Mouse (Mus musculus): ENCODE measurements around the gene Bend5. TPM values are rescaled to one million over a fixed set of nuclear protein-coding genes. Genes with fewer than 3 reads are reported as not detected.

Gene Bend5
- polyA plus RNA-seq, 1 experiment from 2014 or later: 42.4 TPM

- Histone ChIP-seq H3K9me3 (ENCODE audit: control insufficient read depth, low read length) (no peaks in the 10 kb centered on the region), H3K4me3 (ENCODE audit: low read depth, low read length) (no peak overlapping the region), H3K4me1 (ENCODE audit: control insufficient read depth, insufficient read depth, low read length) (no peaks in the 10 kb centered on the region), H3K27ac (ENCODE audit: low read depth, low read length) (no peak overlapping the region; the same call in 1 of the 2 replicates), H3K9ac (ENCODE audit: low read length) (no peak overlapping the region), H3K36me3 (ENCODE audit: control insufficient read depth, insufficient read depth, low read length) (peaks cover 8% of the 10 kb centered on the region), H3K27me3 (ENCODE audit: control insufficient read depth, insufficient read depth, low read length) (no peaks in the 10 kb centered on the region), H3K4me2 (ENCODE audit: low read depth) (no peak overlapping the region)
- WGBS: 74% methylated on average over 5 of the region's 5 CpGs
- DNase-seq (ENCODE audit: low spot score) (no peak), ATAC-seq (ENCODE audit: insufficient read depth, low FRiP score, low TSS enrichment) (no peak)
Observed at GRCm38 (mm10) chr4:111457568-111457967, 42.8 kb downstream of the Bend5 start.

- ATAC-seq (ENCODE audit: insufficient read depth, low FRiP score, low TSS enrichment) (no peak), DNase-seq (ENCODE audit: low spot score) (no peak)
Observed at GRCm38 (mm10) chr4:111467293-111467773, 52.5 kb downstream of the Bend5 start.

GRCm38 (mm10) chr4:111467796-111468195, 53.0 kb downstream of the Bend5 start:
- H3K4me3 ChIP-seq (ENCODE audit: low read depth, low read length): no peak overlapping the region
- H3K4me1 ChIP-seq (ENCODE audit: control insufficient read depth, insufficient read depth, low read length): no peaks in the 10 kb centered on the region
- H3K27me3 ChIP-seq (ENCODE audit: control insufficient read depth, insufficient read depth, low read length): no peaks in the 10 kb centered on the region
- no peak overlapping the region for H3K27ac ChIP-seq (ENCODE audit: low read depth, low read length)
- no peak overlapping the region for H3K9ac ChIP-seq (ENCODE audit: low read length)
- no peak overlapping the region for H3K4me2 ChIP-seq (ENCODE audit: low read depth)
- H3K36me3 ChIP-seq (ENCODE audit: control insufficient read depth, insufficient read depth, low read length): no peaks in the 10 kb centered on the region
- 89% methylated on average over 4 of the region's 4 CpGs for WGBS
- no peak for ATAC-seq (ENCODE audit: insufficient read depth, low FRiP score, low TSS enrichment)
- no peaks in the 10 kb centered on the region for H3K9me3 ChIP-seq (ENCODE audit: control insufficient read depth, low read length)
- no peak for DNase-seq (ENCODE audit: low spot score)

More at GRCm38 (mm10) chr4:111467293-111467773, 52.5 kb downstream of the Bend5 start:
- Histone ChIP-seq H3K4me3 (ENCODE audit: low read depth, low read length) (no peak overlapping the region), H3K4me2 (ENCODE audit: low read depth) (no peak overlapping the region), H3K27me3 (ENCODE audit: control insufficient read depth, insufficient read depth, low read length) (no peaks in the 10 kb centered on the region), H3K9me3 (ENCODE audit: control insufficient read depth, low read length) (no peaks in the 10 kb centered on the region), H3K27ac (ENCODE audit: low read depth, low read length) (no peak overlapping the region), H3K36me3 (ENCODE audit: control insufficient read depth, insufficient read depth, low read length) (no peaks in the 10 kb centered on the region), H3K4me1 (ENCODE audit: control insufficient read depth, insufficient read depth, low read length) (no peaks in the 10 kb centered on the region), H3K9ac (ENCODE audit: low read length) (no peak overlapping the region)
- 90% methylated on average over 2 of the region's 2 CpGs for WGBS

GRCm38 (mm10) chr4:111469847-111470246, 55.0 kb downstream of the Bend5 start:
- H3K27me3 ChIP-seq (ENCODE audit: control insufficient read depth, insufficient read depth, low read length): no peaks in the 10 kb centered on the region
- no peak for ATAC-seq (ENCODE audit: insufficient read depth, low FRiP score, low TSS enrichment)

GRCm38 (mm10) chr4:111471726-111472125, 56.9 kb downstream of the Bend5 start:
- H3K36me3 ChIP-seq (ENCODE audit: control insufficient read depth, insufficient read depth, low read length): no peaks in the 10 kb centered on the region
- 64% methylated on average over 3 of the region's 3 CpGs for WGBS

More at GRCm38 (mm10) chr4:111469847-111470246, 55.0 kb downstream of the Bend5 start:
- no peaks in the 10 kb centered on the region for H3K4me1 ChIP-seq (ENCODE audit: control insufficient read depth, insufficient read depth, low read length)
- 79% methylated on average over 2 of the region's 2 CpGs for WGBS
- DNase-seq (ENCODE audit: low spot score): no peak
- no peak overlapping the region for H3K4me2 ChIP-seq (ENCODE audit: low read depth)
- no peaks in the 10 kb centered on the region for H3K9me3 ChIP-seq (ENCODE audit: control insufficient read depth, low read length)
- no peak overlapping the region for H3K9ac ChIP-seq (ENCODE audit: low read length)
- H3K4me3 ChIP-seq (ENCODE audit: low read depth, low read length): no peak overlapping the region
- no peak overlapping the region for H3K27ac ChIP-seq (ENCODE audit: low read depth, low read length)
- no peaks in the 10 kb centered on the region for H3K36me3 ChIP-seq (ENCODE audit: control insufficient read depth, insufficient read depth, low read length)

GRCm38 (mm10) chr4:111472511-111472910, 57.7 kb downstream of the Bend5 start:
- ATAC-seq (ENCODE audit: insufficient read depth, low FRiP score, low TSS enrichment): no peak
- Histone ChIP-seq H3K4me2 (ENCODE audit: low read depth) (no peak overlapping the region), H3K27me3 (ENCODE audit: control insufficient read depth, insufficient read depth, low read length) (no peaks in the 10 kb centered on the region), H3K9ac (ENCODE audit: low read length) (no peak overlapping the region), H3K9me3 (ENCODE audit: control insufficient read depth, low read length) (no peaks in the 10 kb centered on the region), H3K27ac (ENCODE audit: low read depth, low read length) (no peak overlapping the region), H3K36me3 (ENCODE audit: control insufficient read depth, insufficient read depth, low read length) (no peaks in the 10 kb centered on the region), H3K4me1 (ENCODE audit: control insufficient read depth, insufficient read depth, low read length) (no peaks in the 10 kb centered on the region), H3K4me3 (ENCODE audit: low read depth, low read length) (no peak overlapping the region)
- DNase-seq (ENCODE audit: low spot score): no peak
- WGBS: 70% methylated on average over 3 of the region's 3 CpGs

More at GRCm38 (mm10) chr4:111471726-111472125, 56.9 kb downstream of the Bend5 start:
- Histone ChIP-seq H3K4me2 (ENCODE audit: low read depth) (no peak overlapping the region), H3K27me3 (ENCODE audit: control insufficient read depth, insufficient read depth, low read length) (no peaks in the 10 kb centered on the region), H3K4me3 (ENCODE audit: low read depth, low read length) (no peak overlapping the region), H3K27ac (ENCODE audit: low read depth, low read length) (no peak overlapping the region), H3K9me3 (ENCODE audit: control insufficient read depth, low read length) (no peaks in the 10 kb centered on the region), H3K4me1 (ENCODE audit: control insufficient read depth, insufficient read depth, low read length) (no peaks in the 10 kb centered on the region), H3K9ac (ENCODE audit: low read length) (no peak overlapping the region)
- ATAC-seq (ENCODE audit: insufficient read depth, low FRiP score, low TSS enrichment) (no peak; the same call in 1 of the 2 replicates), DNase-seq (ENCODE audit: low spot score) (no peak)

GRCm38 (mm10) chr4:111473014-111473413, 58.2 kb downstream of the Bend5 start:
- WGBS: 96% methylated on average over 1 of the region's 1 CpGs
- H3K27me3 ChIP-seq (ENCODE audit: control insufficient read depth, insufficient read depth, low read length): no peaks in the 10 kb centered on the region

GRCm38 (mm10) chr4:111475374-111475971, 60.7 kb downstream of the Bend5 start:
- no peaks in the 10 kb centered on the region for H3K36me3 ChIP-seq (ENCODE audit: control insufficient read depth, insufficient read depth, low read length)
- no peaks in the 10 kb centered on the region for H3K4me1 ChIP-seq (ENCODE audit: control insufficient read depth, insufficient read depth, low read length)
- no peaks in the 10 kb centered on the region for H3K9me3 ChIP-seq (ENCODE audit: control insufficient read depth, low read length)
- ATAC-seq (ENCODE audit: insufficient read depth, low FRiP score, low TSS enrichment): no peak
- H3K27ac ChIP-seq (ENCODE audit: low read depth, low read length): no peak overlapping the region
- DNase-seq (ENCODE audit: low spot score): no peak
- H3K4me3 ChIP-seq (ENCODE audit: low read depth, low read length): no peak overlapping the region
- WGBS: 69% methylated on average over 10 of the region's 10 CpGs
- H3K27me3 ChIP-seq (ENCODE audit: control insufficient read depth, insufficient read depth, low read length): no peaks in the 10 kb centered on the region
- no peak overlapping the region for H3K9ac ChIP-seq (ENCODE audit: low read length)
- no peak overlapping the region for H3K4me2 ChIP-seq (ENCODE audit: low read depth)

More at GRCm38 (mm10) chr4:111473014-111473413, 58.2 kb downstream of the Bend5 start:
- Histone ChIP-seq H3K9me3 (ENCODE audit: control insufficient read depth, low read length) (no peaks in the 10 kb centered on the region), H3K9ac (ENCODE audit: low read length) (no peak overlapping the region), H3K36me3 (ENCODE audit: control insufficient read depth, insufficient read depth, low read length) (no peaks in the 10 kb centered on the region), H3K4me2 (ENCODE audit: low read depth) (no peak overlapping the region), H3K4me1 (ENCODE audit: control insufficient read depth, insufficient read depth, low read length) (no peaks in the 10 kb centered on the region), H3K27ac (ENCODE audit: low read depth, low read length) (no peak overlapping the region), H3K4me3 (ENCODE audit: low read depth, low read length) (no peak overlapping the region)
- ATAC-seq (ENCODE audit: insufficient read depth, low FRiP score, low TSS enrichment) (no peak), DNase-seq (ENCODE audit: low spot score) (no peak)

GRCm38 (mm10) chr4:111477507-111477906, 62.7 kb downstream of the Bend5 start:
- 50% methylated on average over 4 of the region's 4 CpGs for WGBS
- no peak overlapping the region for H3K9ac ChIP-seq (ENCODE audit: low read length)
- no peaks in the 10 kb centered on the region for H3K27me3 ChIP-seq (ENCODE audit: control insufficient read depth, insufficient read depth, low read length)
- H3K27ac ChIP-seq (ENCODE audit: low read depth, low read length): no peak overlapping the region
- H3K9me3 ChIP-seq (ENCODE audit: control insufficient read depth, low read length): no peaks in the 10 kb centered on the region
- no peak overlapping the region for H3K4me3 ChIP-seq (ENCODE audit: low read depth, low read length)
- DNase-seq (ENCODE audit: low spot score): no peak
- no peak overlapping the region for H3K4me2 ChIP-seq (ENCODE audit: low read depth)
- H3K4me1 ChIP-seq (ENCODE audit: control insufficient read depth, insufficient read depth, low read length): no peaks in the 10 kb centered on the region
- H3K36me3 ChIP-seq (ENCODE audit: control insufficient read depth, insufficient read depth, low read length): no peaks in the 10 kb centered on the region
- ATAC-seq (ENCODE audit: insufficient read depth, low FRiP score, low TSS enrichment): no peak

All from neural tube, embryonic 11.5 days (tissue).